Mouse (Mus musculus): ENCODE measurements around the gene Tmem163.

GRCm38 (mm10) chr1:127444836-127445485 lies 234.4 kb downstream of the Tmem163 start:
- TF ChIP-seq CTCF (IDR thresholded peaks at IDR 0.05; ENCODE audit: low read depth) (no peak), EP300 (optimal IDR thresholded peaks at IDR 0.05) (no peak)

All from stomach, postnatal 0 days (tissue).